Mouse (Mus musculus) lung, adult 2 months (tissue): Measurements from ENCODE around the gene Hspa1b. TPM values are rescaled to one million over a fixed set of nuclear protein-coding genes. Genes with fewer than 3 reads are reported as not detected.

Experiments used
- DNase-seq: peaks from one replicate; pipeline ENCODE4 v3.0.0; 2022
- H3K4me1 ChIP-seq: fragments of 200-500 bp; 2 replicates; pipeline ENCODE4 v1.6.1; 2011; ENCODE audit warnings: low read length; ENCODE audit not compliant: control insufficient read depth, insufficient read depth
- H3K4me3 ChIP-seq: fragments of 200-500 bp; replicated peaks from 2 replicates; pipeline ENCODE3; 2011; ENCODE audit warnings: low read depth, mild to moderate bottlenecking, control low read depth, low read length; ENCODE audit errors: extremely low read depth
- CTCF ChIP-seq: fragments of 200-500 bp; IDR thresholded peaks from 2 replicates; pipeline ENCODE4 v1.5.1; 2011; ENCODE audit warnings: mild to moderate bottlenecking, low read length, control low read depth; ENCODE audit not compliant: insufficient read depth
- POLR2A ChIP-seq: fragments of 200-500 bp; IDR thresholded peaks from 2 replicates; pipeline ENCODE4 v1.6.1; 2011; ENCODE audit warnings: low read depth, mild to moderate bottlenecking, control low read depth, low read length, borderline replicate concordance; ENCODE audit errors: extremely low read depth
- WGBS: fragments of 180-500 bp; shearing (Covaris S2); methylation state at CpG from one replicate; pipeline ENCODE4 v1.1.7; 2018; 5-methylcytosine and 5-hydroxymethylcytosine counted together
- polyA plus RNA-seq: library from polyadenylated mRNA; depleted of rRNA; stranded (reverse); fragments of >200 nt; gene quantifications from 2 replicates; pipeline ENCODE4 v1.2.3, GENCODE M21; 2012; rRNA removed

The Hspa1b gene
- polyA plus RNA-seq, 1 experiment = 20.1 TPM

DNA sequence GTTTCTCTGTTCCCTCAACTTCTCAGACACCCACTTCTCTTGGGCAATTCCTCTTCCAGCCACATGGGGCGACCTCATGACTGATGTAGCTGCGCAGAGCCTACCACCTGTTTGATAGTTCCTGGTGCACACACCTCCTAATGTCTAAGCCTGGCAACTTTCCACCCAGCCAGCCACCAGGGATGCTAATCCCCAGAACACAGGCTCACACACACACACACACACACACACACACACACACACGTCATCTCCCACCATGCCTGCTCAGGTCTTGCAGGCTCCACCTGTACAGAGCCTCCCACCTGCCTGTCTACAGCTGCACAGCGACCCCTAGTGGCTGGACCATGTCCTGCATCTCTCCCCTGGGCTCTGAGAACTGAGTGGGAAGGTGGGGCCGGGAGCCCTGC, 47.1 kb downstream of the Hspa1b start:
- DNase-seq = peak; percentile 87
- Histone ChIP-seq H3K4me1 (no peaks in the 10 kb centered on the region), H3K4me3 (no peak overlapping the region)
- 30% methylated on average over 5 of the region's 5 CpGs for WGBS
- TF ChIP-seq CTCF (peak; percentile 97), POLR2A (peak; percentile 18; the same call in 1 of the 2 replicates)

DNA sequence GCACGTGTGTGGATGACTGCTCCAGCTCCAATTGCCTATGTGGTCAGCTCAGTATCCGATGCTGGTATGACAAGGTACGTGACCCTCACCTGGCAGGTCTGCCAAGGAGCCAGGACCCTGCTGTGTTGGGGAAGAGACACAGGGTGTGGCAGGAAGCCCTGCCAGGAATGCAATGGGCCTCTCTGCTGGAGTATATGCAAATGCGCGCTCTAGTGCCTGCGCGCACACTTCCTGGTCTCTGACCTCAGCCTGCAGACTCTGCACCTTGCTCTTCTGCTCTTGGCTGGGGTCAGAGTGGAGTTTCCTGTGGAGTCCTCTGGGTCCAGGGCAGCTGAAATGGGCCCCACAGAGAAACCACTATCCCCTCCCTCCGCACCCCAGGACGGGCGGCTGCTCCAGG, 48.1 kb downstream of the Hspa1b start:
- 75% methylated on average over 10 of the region's 10 CpGs for WGBS
- Histone ChIP-seq H3K4me1 (no peaks in the 10 kb centered on the region), H3K4me3 (no peak overlapping the region)
- DNase-seq = no peak
- no peak for TF ChIP-seq POLR2A
- TF ChIP-seq CTCF = no peak

Other genes starting within 250 kb of the Hspa1b start
- gene C4b, start 215.4 kb downstream of the Hspa1b start, polyA plus RNA-seq = 136 and 137 TPM in 2 replicates
- gene Cyp21a1, start 154.7 kb downstream of the Hspa1b start, polyA plus RNA-seq = 0.19 and 0.27 TPM in 2 replicates
- gene Stk19, start 122.3 kb downstream of the Hspa1b start, polyA plus RNA-seq = 45.1 and 46.0 TPM in 2 replicates
- 45.6 and 58.1 TPM in 2 replicates for gene Dxo, start 122.2 kb downstream of the Hspa1b start, polyA plus RNA-seq
- gene Skiv2l, start 109.0 kb downstream of the Hspa1b start, polyA plus RNA-seq = 77.8 and 94.8 TPM in 2 replicates
- 22.4 and 23.2 TPM in 2 replicates for gene Nelfe, start 108.8 kb downstream of the Hspa1b start, polyA plus RNA-seq
- 20.8 and 23.8 TPM in 2 replicates for gene Cfb, start 96.7 kb downstream of the Hspa1b start, polyA plus RNA-seq
- 10.6 and 12.3 TPM in 2 replicates for gene Zbtb12, start 79.8 kb downstream of the Hspa1b start, polyA plus RNA-seq
- gene Gm20547, start 77.2 kb downstream of the Hspa1b start, polyA plus RNA-seq = not detected in 2 replicates
- gene C2, start 61.0 kb downstream of the Hspa1b start, polyA plus RNA-seq = 25.8 and 27.7 TPM in 2 replicates
- 192 and 199 TPM in 2 replicates for gene Ehmt2, start 60.8 kb downstream of the Hspa1b start, polyA plus RNA-seq
- 11.6 and 13.5 TPM in 2 replicates for gene Slc44a4, start 44.8 kb downstream of the Hspa1b start, polyA plus RNA-seq
- gene Neu1, start 28.0 kb downstream of the Hspa1b start, polyA plus RNA-seq = 40.4 and 46.6 TPM in 2 replicates
- not detected in 2 replicates for gene Gm20481, start 10.7 kb upstream of the Hspa1b start, polyA plus RNA-seq
- gene Hspa1a, start 12.9 kb upstream of the Hspa1b start, polyA plus RNA-seq = 12.9 and 66.3 TPM in 2 replicates
- gene Hspa1l, start 13.5 kb upstream of the Hspa1b start, polyA plus RNA-seq = 0.81 and 1.3 TPM in 2 replicates
- gene Lsm2, start 22.6 kb upstream of the Hspa1b start, polyA plus RNA-seq = 42.3 and 51.6 TPM in 2 replicates
- gene Vars, start 41.7 kb upstream of the Hspa1b start, polyA plus RNA-seq = 119 and 159 TPM in 2 replicates
- gene Vwa7, start 57.3 kb upstream of the Hspa1b start, polyA plus RNA-seq = 4.0 and 4.2 TPM in 2 replicates
- 2.1 and 2.8 TPM in 2 replicates for gene Sapcd1, start 68.8 kb upstream of the Hspa1b start, polyA plus RNA-seq
- 5.4 and 6.0 TPM in 2 replicates for gene Msh5, start 87.5 kb upstream of the Hspa1b start, polyA plus RNA-seq
- gene Clic1, start 90.7 kb upstream of the Hspa1b start, polyA plus RNA-seq = 124 and 153 TPM in 2 replicates
- 137 and 141 TPM in 2 replicates for gene Ddah2, start 99.8 kb upstream of the Hspa1b start, polyA plus RNA-seq
- gene Ly6g6c, start 106.2 kb upstream of the Hspa1b start, polyA plus RNA-seq = 3.8 and 90.0 TPM in 2 replicates
- 1.0 and 2.1 TPM in 2 replicates for gene Mpig6b, start 106.9 kb upstream of the Hspa1b start, polyA plus RNA-seq
- 5.8 and 25.7 TPM in 2 replicates for gene Ly6g6e, start 117.7 kb upstream of the Hspa1b start, polyA plus RNA-seq
- gene Ly6g6d, start 118.8 kb upstream of the Hspa1b start, polyA plus RNA-seq = 14.5 and 16.7 TPM in 2 replicates
- 0.16 and 0.84 TPM in 2 replicates for gene Ly6g6f, start 126.4 kb upstream of the Hspa1b start, polyA plus RNA-seq
- gene Abhd16a, start 130.0 kb upstream of the Hspa1b start, polyA plus RNA-seq = 196 and 245 TPM in 2 replicates
- not detected in 2 replicates for gene Ly6g5c, start 149.0 kb upstream of the Hspa1b start, polyA plus RNA-seq
- 1.4 and 2.0 TPM in 2 replicates for gene Ly6g5b, start 156.2 kb upstream of the Hspa1b start, polyA plus RNA-seq
- gene Gpank1, start 162.2 kb upstream of the Hspa1b start, polyA plus RNA-seq = 17.9 and 21.9 TPM in 2 replicates
- gene Csnk2b, start 162.8 kb upstream of the Hspa1b start, polyA plus RNA-seq = 232 and 297 TPM in 2 replicates
- gene D17H6S53E, start 167.1 kb upstream of the Hspa1b start, polyA plus RNA-seq = 12.1 and 12.9 TPM in 2 replicates
- 0.12 TPM in 1 of 2 replicates, not detected in the other for gene Apom, start 172.8 kb upstream of the Hspa1b start, polyA plus RNA-seq
- 227 and 234 TPM in 2 replicates for gene Bag6, start 175.9 kb upstream of the Hspa1b start, polyA plus RNA-seq
- 327 and 373 TPM in 2 replicates for gene Prrc2a, start 205.7 kb upstream of the Hspa1b start, polyA plus RNA-seq
- gene Aif1, start 216.8 kb upstream of the Hspa1b start, polyA plus RNA-seq = 1.4 and 1.6 TPM in 2 replicates
- gene Lst1, start 229.2 kb upstream of the Hspa1b start, polyA plus RNA-seq = 19.7 and 37.0 TPM in 2 replicates
- gene Ltb, start 235.2 kb upstream of the Hspa1b start, polyA plus RNA-seq = 28.1 and 29.9 TPM in 2 replicates
- 2.1 and 2.5 TPM in 2 replicates for gene Tnf, start 242.8 kb upstream of the Hspa1b start, polyA plus RNA-seq
- 1.0 and 1.1 TPM in 2 replicates for gene Lta, start 246.1 kb upstream of the Hspa1b start, polyA plus RNA-seq